Mouse (Mus musculus) yolk sac, embryonic 10.5 days (tissue): ENCODE results near the gene Cybrd1.

Experiments
- DNase-seq: peaks from one replicate; pipeline ENCODE4 v3.0.0-alpha.2; 2017; ENCODE audit warnings: low spot score

The Cybrd1 gene

GRCm38 (mm10) chr2:71123591-71123990 lies 5.9 kb downstream of the Cybrd1 start:
- no peak for DNase-seq

GRCm38 (mm10) chr2:71127779-71128534 lies 10.2 kb downstream of the Cybrd1 start:
- no peak for DNase-seq

- DNase-seq, result no peak
Measured at GRCm38 (mm10) chr2:71130366-71130765, 12.6 kb downstream of the Cybrd1 start.

GRCm38 (mm10) chr2:71131866-71132496 lies 14.3 kb downstream of the Cybrd1 start:
- no peak for DNase-seq

- DNase-seq, result no peak
Measured at GRCm38 (mm10) chr2:71134041-71134505, 16.4 kb downstream of the Cybrd1 start.

- no peak for DNase-seq
Measured at GRCm38 (mm10) chr2:71134836-71135235, 17.1 kb downstream of the Cybrd1 start.

- DNase-seq, result no peak
Measured at GRCm38 (mm10) chr2:71140622-71141021, 22.9 kb downstream of the Cybrd1 start.

- DNase-seq, result no peak
Measured at GRCm38 (mm10) chr2:71142410-71142809, 24.7 kb downstream of the Cybrd1 start.

GRCm38 (mm10) chr2:71145853-71146252 lies 28.1 kb downstream of the Cybrd1 start:
- DNase-seq, result no peak

GRCm38 (mm10) chr2:71146266-71146665 lies 28.5 kb downstream of the Cybrd1 start:
- DNase-seq, result peak; percentile 82

- no peak for DNase-seq
Measured at GRCm38 (mm10) chr2:71147816-71148215, 30.1 kb downstream of the Cybrd1 start.

- DNase-seq, result no peak
Measured at GRCm38 (mm10) chr2:71152170-71152569, 34.4 kb downstream of the Cybrd1 start.

- DNase-seq, result peak; percentile 61
Measured at GRCm38 (mm10) chr2:71155486-71155885, 37.8 kb downstream of the Cybrd1 start.

GRCm38 (mm10) chr2:71156446-71156845 lies 38.7 kb downstream of the Cybrd1 start:
- DNase-seq, result no peak

GRCm38 (mm10) chr2:71157881-71158280 lies 40.2 kb downstream of the Cybrd1 start:
- no peak for DNase-seq

GRCm38 (mm10) chr2:71159576-71160306 lies 42.0 kb downstream of the Cybrd1 start:
- DNase-seq, result no peak

- no peak for DNase-seq
Measured at GRCm38 (mm10) chr2:71160307-71160861, 42.7 kb downstream of the Cybrd1 start.

GRCm38 (mm10) chr2:71161558-71161957 lies 43.8 kb downstream of the Cybrd1 start:
- DNase-seq, result no peak

GRCm38 (mm10) chr2:71162831-71163621 lies 45.3 kb downstream of the Cybrd1 start:
- DNase-seq, result no peak

GRCm38 (mm10) chr2:71167211-71167610 lies 49.5 kb downstream of the Cybrd1 start:
- no peak for DNase-seq

GRCm38 (mm10) chr2:71168461-71169021 lies 50.8 kb downstream of the Cybrd1 start:
- DNase-seq, result no peak
